Mouse (Mus musculus) erythroblast, embryonic 14.5 days (primary cell): ENCODE measurements around the gene Cd302.

Experiments
- GATA1 ChIP-seq: IDR thresholded peaks from 2 replicates; pipeline ENCODE4 v1.6.1; 2012; ENCODE audit warnings: low read length, inconsistent platforms, mixed read lengths
- TAL1 ChIP-seq: IDR thresholded peaks from 3 replicates; pipeline ENCODE4 v1.6.1; 2012; ENCODE audit warnings: low read length, inconsistent platforms, mixed read lengths

GRCm38 (mm10) chr2:60267567-60267966, 16.7 kb downstream of the Cd302 start:
- TF ChIP-seq GATA1 (no peak), TAL1 (no peak)
